Mouse (Mus musculus): ENCODE measurements around the gene Defa28.
"Not testable (repeated sequence)": the region's sequence is repeated elsewhere in the genome, so short reads cannot be mapped to it uniquely, and the experiment has no call there.

Gene Defa28

GRCm38 (mm10) chr8:21582706-21583105 lies at the start of gene Defa28:
TSS of gene Defa28 (plus strand) at chr8:21583006.
- DNase-seq (ENCODE audit: low read depth), result not testable (repeated sequence)

GRCm38 (mm10) chr8:21565086-21565485 lies 17.7 kb upstream of the Defa28 start, which contains the start of gene Defa37:
TSS of gene Defa37 (plus strand) at chr8:21565386.
- DNase-seq (ENCODE audit: low read depth), result not testable (repeated sequence)

GRCm38 (mm10) chr8:21594408-21594807 lies 11.6 kb downstream of the Defa28 start, which contains the start of gene Gm7861:
TSS of gene Gm7861 (minus strand) at chr8:21594508.
- not testable (repeated sequence) for DNase-seq (ENCODE audit: low read depth)

GRCm38 (mm10) chr8:21617883-21618282 lies 35.1 kb downstream of the Defa28 start, which contains the start of gene Defa26:
TSS of gene Defa26 (plus strand) at chr8:21618183.
- DNase-seq (ENCODE audit: low read depth), result not testable (repeated sequence)

Data from induced T-regulatory cell, adult 2 months (primary cell).